ENCODE assay signal across 9 mouse cellular contexts in genomic region chr4:140906827-140907280, GRCm38 (mm10). TPM values are rescaled to one million over a fixed set of nuclear protein-coding genes. Genes with fewer than 3 reads are reported as not detected.
DNase-seq lines count a peak whose midpoint lies in the region; ATAC-seq and TF ChIP-seq lines count a peak whose summit lies in the region.
"Had no signal": no experiment of that assay in that cellular context is flagged by ENCODE, and none has a peak within 500 bp of the region (broad histone marks: within the 10 kb centered on the region; RNA-seq: fewer than 3 reads in every experiment).

No protein-coding gene starts in this region.

- no peak overlapping the region for H3K27ac ChIP-seq in forebrain, embryonic 11.5 days (ENCODE audit: low read depth, low read length)
- H3K27ac ChIP-seq in forebrain, embryonic 13.5 days, result no peak overlapping the region
- H3K27ac ChIP-seq in kidney, adult 2 months (ENCODE audit: insufficient read depth, low read depth, low read length), result no peak overlapping the region
- H3K27ac ChIP-seq in stomach, embryonic 15.5 days, result no peak overlapping the region
- H3K27ac ChIP-seq: hindbrain, embryonic 15.5 days had no signal

- peak; percentile 45 for DNase-seq in forebrain, embryonic 11.5 days (ENCODE audit: low spot score)
- DNase-seq in kidney, postnatal 10 days, result peak; percentile 16
- DNase-seq in kidney, adult 2 months, result no peak
- DNase-seq in spleen, postnatal 4 days (ENCODE audit: low spot score in 2 of 2), result peak; percentile 13 to 62
- no peak for DNase-seq in spleen, postnatal 36 days (ENCODE audit: low spot score in 2 of 2)
- no peak for DNase-seq in left cerebral cortex, adult 11 months (ENCODE audit: low spot score)

- 47% methylated on average over 11 of the region's 11 CpGs for WGBS in forebrain, embryonic 11.5 days
- WGBS in forebrain, embryonic 13.5 days, result 48% methylated on average over 11 of the region's 11 CpGs
- WGBS in kidney, adult 2 months, result 42% methylated on average over 11 of the region's 11 CpGs
- WGBS in stomach, embryonic 15.5 days, result 55% methylated on average over 11 of the region's 11 CpGs

- no peaks in the 10 kb centered on the region for H3K9me3 ChIP-seq in forebrain, embryonic 11.5 days (ENCODE audit: control insufficient read depth, low read length)
- no peaks in the 10 kb centered on the region for H3K9me3 ChIP-seq in forebrain, embryonic 13.5 days (replicated peaks)
- H3K9me3 ChIP-seq in stomach, embryonic 15.5 days, result no peaks in the 10 kb centered on the region
- H3K9me3 ChIP-seq: hindbrain, embryonic 15.5 days had no signal

- no peak overlapping the region for H3K4me2 ChIP-seq in forebrain, embryonic 11.5 days (ENCODE audit: low read depth, low read length, severe bottlenecking)
- H3K4me2 ChIP-seq in forebrain, embryonic 13.5 days, result no peak overlapping the region
- H3K4me2 ChIP-seq in stomach, embryonic 15.5 days, result peak overlapping the region; percentile 73; the same call in 1 of the 2 replicates

- TF ChIP-seq POLR2A in kidney, adult 2 months (IDR thresholded peaks at IDR 0.05; ENCODE audit: low read depth, low read length), result no peak

- H3K4me1 ChIP-seq in forebrain, embryonic 11.5 days (replicated peaks; ENCODE audit: control insufficient read depth, insufficient read depth, low read length), result peaks cover 7% of the 10 kb centered on the region
- H3K4me1 ChIP-seq in forebrain, embryonic 13.5 days, result peaks cover 17% of the 10 kb centered on the region
- no peaks in the 10 kb centered on the region; the same call in 1 of the 2 replicates for H3K4me1 ChIP-seq in kidney, adult 2 months (ENCODE audit: control insufficient read depth, insufficient read depth, low read length)
- H3K4me1 ChIP-seq in stomach, embryonic 15.5 days, result peaks cover 19% of the 10 kb centered on the region

- TF ChIP-seq CTCF in kidney, adult 2 months (conservative IDR thresholded peaks at IDR 0.05; ENCODE audit: insufficient read depth, insufficient read length, low read depth, low read length), result no peak

- no peak for ATAC-seq in forebrain, embryonic 11.5 days (replicated peaks; ENCODE audit: low FRiP score)
- no peak for ATAC-seq in forebrain, embryonic 13.5 days
- ATAC-seq in stomach, embryonic 15.5 days (ENCODE audit: insufficient read depth, low FRiP score, low read depth), result no peak

- no peak overlapping the region for H3K9ac ChIP-seq in forebrain, embryonic 11.5 days (ENCODE audit: low read length)
- H3K9ac ChIP-seq in forebrain, embryonic 13.5 days, result no peak overlapping the region
- H3K9ac ChIP-seq in stomach, embryonic 15.5 days, result no peak overlapping the region

- no peaks in the 10 kb centered on the region for H3K36me3 ChIP-seq in forebrain, embryonic 11.5 days (ENCODE audit: control insufficient read depth, insufficient read depth, low read length)
- H3K36me3 ChIP-seq in forebrain, embryonic 13.5 days (ENCODE audit: poor library complexity, severe bottlenecking), result no peaks in the 10 kb centered on the region
- H3K36me3 ChIP-seq in kidney, adult 2 months (ENCODE audit: control insufficient read depth, insufficient read depth, low read length), result no peaks in the 10 kb centered on the region
- H3K36me3 ChIP-seq in stomach, embryonic 15.5 days, result no peaks in the 10 kb centered on the region
- H3K36me3 ChIP-seq: hindbrain, embryonic 15.5 days had no signal

- peaks cover 15% of the 10 kb centered on the region for H3K27me3 ChIP-seq in forebrain, embryonic 11.5 days (ENCODE audit: control insufficient read depth, insufficient read depth, low read length)
- H3K27me3 ChIP-seq in forebrain, embryonic 13.5 days, result peaks cover 65% of the 10 kb centered on the region
- no peaks in the 10 kb centered on the region for H3K27me3 ChIP-seq in kidney, adult 2 months (replicated peaks; ENCODE audit: control insufficient read depth, insufficient read depth, low read length)
- H3K27me3 ChIP-seq in stomach, embryonic 15.5 days (replicated peaks), result peaks cover 18% of the 10 kb centered on the region

- H3K4me3 ChIP-seq in forebrain, embryonic 11.5 days (ENCODE audit: low read depth, low read length), result no peak overlapping the region
- H3K4me3 ChIP-seq in forebrain, embryonic 13.5 days, result no peak overlapping the region
- H3K4me3 ChIP-seq in kidney, adult 2 months (ENCODE audit: insufficient read depth, low read depth, low read length), result no peak overlapping the region
- H3K4me3 ChIP-seq in stomach, embryonic 15.5 days (replicated peaks), result no peak overlapping the region

RNA-seq across cellular contexts. Expression of gene Padi2, which starts 0.7 kb away (rescaled TPM):
- 0.23 and 1.3 TPM in 2 replicates for polyA plus RNA-seq in forebrain, embryonic 11.5 days (2014; fragmentation: Nextera tagmentation; extraction: Ambion mirVana)
- polyA plus RNA-seq in forebrain, embryonic 13.5 days (2015; fragmentation: Nextera tagmentation; extraction: Ambion mirVana), result 0.06 and 0.12 TPM in 2 replicates
- polyA plus RNA-seq in kidney, adult 2 months (2012; rRNA removed), result 4.9 and 5.1 TPM in 2 replicates
- polyA plus RNA-seq in stomach, embryonic 15.5 days (2015; fragmentation: Nextera tagmentation; extraction: Ambion mirVana), result 2.7 and 3.0 TPM in 2 replicates

RNA-seq across cellular contexts. Expression of gene Sdhb, which starts 54.1 kb away (rescaled TPM):
- polyA plus RNA-seq in forebrain, embryonic 11.5 days (2014; fragmentation: Nextera tagmentation; extraction: Ambion mirVana), result 375 and 401 TPM in 2 replicates
- polyA plus RNA-seq in forebrain, embryonic 13.5 days (2015; fragmentation: Nextera tagmentation; extraction: Ambion mirVana), result 478 and 480 TPM in 2 replicates
- 655 and 703 TPM in 2 replicates for polyA plus RNA-seq in kidney, adult 2 months (2012; rRNA removed)
- 419 and 423 TPM in 2 replicates for polyA plus RNA-seq in stomach, embryonic 15.5 days (2015; fragmentation: Nextera tagmentation; extraction: Ambion mirVana)

Comparison
In these comparisons a context has a peak if more than half of its experiments do, and no peak if none do; other contexts are left out.
1. DNase-seq: peak in forebrain, embryonic 11.5 days (single experiment), kidney, postnatal 10 days (single experiment) and spleen, postnatal 4 days (2 of 2); none in kidney, adult 2 months (single experiment), spleen, postnatal 36 days (0 of 2) and left cerebral cortex, adult 11 months (single experiment).